Mouse (Mus musculus) liver, embryonic 11.5 days (tissue): ENCODE results near the gene Sipa1l1. TPM values are rescaled to one million over a fixed set of nuclear protein-coding genes. Genes with fewer than 3 reads are reported as not detected.
A peak's percentile ranks its signal among the peaks of the same experiment; 100 is the strongest.

ENCODE experiments used
- ATAC-seq: fragments of 200-750 bp; cut with Nextera tagmentation; replicated peaks from 2 replicates; pipeline ENCODE4 v1.8.0; 2017; ENCODE audit warnings: moderate number of reproducible peaks, mild to moderate bottlenecking, moderate TSS enrichment, moderate library complexity; ENCODE audit not compliant: low FRiP score
- DNase-seq: peaks from one replicate; pipeline ENCODE4 v3.0.0-alpha.2; 2017; ENCODE audit warnings: low spot score
- H3K27ac ChIP-seq: fragments of 300-500 bp; sonication (generic); 2 replicates; pipeline ENCODE4 v1.5.1; 2014; ENCODE audit warnings: mild to moderate bottlenecking, low read depth, low read length, control low read depth
- H3K27me3 ChIP-seq: fragments of 300-500 bp; sonication (generic); replicated peaks from 2 replicates; pipeline ENCODE4 v1.6.1; 2014; ENCODE audit warnings: low read length, mixed read lengths; ENCODE audit not compliant: control insufficient read depth, insufficient read depth
- H3K36me3 ChIP-seq: fragments of 300-500 bp; sonication (generic); 2 replicates; pipeline ENCODE4 v1.6.1; 2014; ENCODE audit warnings: mild to moderate bottlenecking, low read length, moderate library complexity, mixed read lengths; ENCODE audit not compliant: control insufficient read depth, insufficient read depth
- H3K4me1 ChIP-seq: fragments of 300-500 bp; sonication (generic); replicated peaks from 2 replicates; pipeline ENCODE4 v1.6.1; 2014; ENCODE audit warnings: low read length, mixed read lengths; ENCODE audit not compliant: control insufficient read depth, insufficient read depth
- H3K4me2 ChIP-seq: fragments of 300-500 bp; sonication (generic); 2 replicates; pipeline ENCODE4 v1.6.1; 2014; ENCODE audit warnings: mild to moderate bottlenecking, control low read depth, moderate library complexity
- H3K4me3 ChIP-seq: fragments of 300-500 bp; sonication (generic); 2 replicates; pipeline ENCODE4 v1.5.1; 2014; ENCODE audit warnings: low read depth, low read length, control low read depth
- H3K9ac ChIP-seq: fragments of 300-500 bp; sonication (generic); 2 replicates; pipeline ENCODE4 v1.6.1; 2014; ENCODE audit warnings: low read depth, low read length, control low read depth
- H3K9me3 ChIP-seq: fragments of 300-500 bp; sonication (generic); 2 replicates; pipeline ENCODE4 v1.6.1; 2016; ENCODE audit warnings: low read length, inconsistent platforms, mixed read lengths; ENCODE audit not compliant: control insufficient read depth
- WGBS: fragments of 180-500 bp; shearing (Covaris S2); extraction: QIAGEN DNeasy Blood & Tissue Kit; methylation state at CpG from one replicate; pipeline ENCODE4 v1.1.7; 2014; 5-methylcytosine and 5-hydroxymethylcytosine counted together
- polyA plus RNA-seq: library from polyadenylated mRNA; unstranded; fragments of >200 nt; fragmentation: Nextera tagmentation; extraction: Ambion mirVana; gene quantifications from 2 replicates; pipeline ENCODE4 v1.2.1, GENCODE M21; 2014

Sipa1l1 gene
- 21.0 and 21.1 TPM in 2 replicates for polyA plus RNA-seq

DNA sequence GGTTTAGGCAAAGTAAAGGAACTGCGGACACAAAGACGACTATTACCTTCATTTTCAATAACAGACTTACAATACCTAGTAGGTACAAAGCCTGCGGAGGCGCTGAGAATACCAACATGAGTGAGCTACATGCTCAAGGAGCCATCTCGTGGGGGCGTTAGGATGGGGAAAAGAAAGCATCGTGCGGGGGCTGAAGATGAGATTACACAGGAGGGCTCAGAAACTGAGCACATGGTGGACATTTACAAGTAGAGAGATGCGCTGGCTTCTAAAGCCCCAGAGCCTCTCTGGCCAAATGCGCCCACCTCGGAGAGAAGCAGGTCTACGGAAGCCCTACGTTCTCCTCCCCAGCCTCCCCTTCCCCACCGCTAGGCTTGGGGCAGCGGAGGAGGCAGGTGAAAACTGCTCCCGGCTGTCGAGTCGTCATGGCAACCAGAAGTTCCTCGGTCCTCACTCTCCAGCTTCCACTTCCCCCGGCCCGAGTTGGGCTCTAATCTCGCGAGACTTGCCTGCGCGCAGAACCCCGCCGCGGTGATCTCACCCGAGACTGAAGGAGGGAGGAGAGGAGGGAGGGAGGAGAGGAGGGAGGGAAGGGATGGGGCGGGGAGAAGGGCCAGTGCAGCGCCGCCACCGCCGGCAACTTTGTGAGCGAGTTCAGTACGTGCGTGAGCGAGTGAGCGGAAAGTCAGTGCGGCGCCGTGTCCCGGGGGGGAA lies at the start of gene Sipa1l1:
TSS of gene Sipa1l1 (plus strand) at position 501 of the 714 bp plus-strand sequence.
- Histone ChIP-seq H3K27me3 (no peaks in the 10 kb centered on the region), H3K4me3 (peak within 1 kb of the TSS; percentile 95), H3K36me3 (no peaks in the 10 kb centered on the region), H3K4me2 (peak within 1 kb of the TSS; percentile 94), H3K9me3 (no peaks in the 10 kb centered on the region), H3K27ac (peak within 1 kb of the TSS; percentile 90), H3K9ac (peak within 1 kb of the TSS; percentile 88), H3K4me1 (peaks cover 22% of the 10 kb centered on the region)
- DNase-seq (peak; percentile 92), ATAC-seq (peak; percentile 91)
- 2% methylated on average over 37 of the region's 43 CpGs for WGBS

- Histone ChIP-seq H3K27ac (no peak overlapping the region), H3K4me3 (no peak overlapping the region), H3K4me1 (no peaks in the 10 kb centered on the region), H3K36me3 (no peaks in the 10 kb centered on the region), H3K9me3 (no peaks in the 10 kb centered on the region), H3K27me3 (no peaks in the 10 kb centered on the region), H3K4me2 (no peak overlapping the region), H3K9ac (no peak overlapping the region)
- no peak for ATAC-seq
- no peak for DNase-seq
- 67% methylated on average over 10 of the region's 10 CpGs for WGBS
These were observed 47.2 kb upstream of the Sipa1l1 start for GRCm38 (mm10) chr12:82121947-82122346.

GRCm38 (mm10) chr12:82122450-82123249 lies 46.5 kb upstream of the Sipa1l1 start:
- peak overlapping the region; percentile 37; the same call in 1 of the 2 replicates for H3K4me2 ChIP-seq
- WGBS: 12% methylated on average over 22 of the region's 22 CpGs
- no peak overlapping the region for H3K4me3 ChIP-seq

DNA sequence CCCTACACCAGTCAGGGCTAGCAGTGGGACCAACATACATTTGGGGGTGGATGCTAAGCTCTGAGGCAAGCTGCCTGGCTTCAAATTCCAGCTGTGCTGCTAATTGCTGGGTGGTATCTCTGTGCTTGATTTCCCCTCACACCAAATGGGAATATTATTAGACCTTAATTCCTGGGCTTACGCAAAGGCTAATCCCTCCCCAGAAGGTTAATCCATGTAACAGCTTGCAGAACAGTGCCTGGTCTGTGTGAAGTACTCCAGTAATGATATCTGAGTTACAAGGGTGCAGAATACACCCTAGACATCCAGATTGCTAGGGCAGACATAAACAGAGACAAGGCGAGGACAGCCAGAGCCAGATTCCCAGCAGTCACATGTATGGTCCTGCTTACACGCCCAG lies 42.3 kb upstream of the Sipa1l1 start:
- Histone ChIP-seq H3K27ac (no peak overlapping the region), H3K9me3 (no peaks in the 10 kb centered on the region), H3K9ac (no peak overlapping the region), H3K36me3 (no peaks in the 10 kb centered on the region), H3K4me1 (no peaks in the 10 kb centered on the region), H3K4me3 (no peak overlapping the region), H3K4me2 (no peak overlapping the region), H3K27me3 (no peaks in the 10 kb centered on the region; the same call in 1 of the 2 replicates)
- ATAC-seq (no peak), DNase-seq (no peak)
- WGBS: 56% methylated on average over 3 of the region's 3 CpGs

More at GRCm38 (mm10) chr12:82122450-82123249, 46.5 kb upstream of the Sipa1l1 start:
- no peak overlapping the region for H3K27ac ChIP-seq
- no peaks in the 10 kb centered on the region for H3K9me3 ChIP-seq
- no peak for ATAC-seq
- no peak overlapping the region for H3K9ac ChIP-seq
- DNase-seq: no peak
- no peaks in the 10 kb centered on the region for H3K27me3 ChIP-seq
- H3K36me3 ChIP-seq: no peaks in the 10 kb centered on the region
- no peaks in the 10 kb centered on the region for H3K4me1 ChIP-seq

DNA sequence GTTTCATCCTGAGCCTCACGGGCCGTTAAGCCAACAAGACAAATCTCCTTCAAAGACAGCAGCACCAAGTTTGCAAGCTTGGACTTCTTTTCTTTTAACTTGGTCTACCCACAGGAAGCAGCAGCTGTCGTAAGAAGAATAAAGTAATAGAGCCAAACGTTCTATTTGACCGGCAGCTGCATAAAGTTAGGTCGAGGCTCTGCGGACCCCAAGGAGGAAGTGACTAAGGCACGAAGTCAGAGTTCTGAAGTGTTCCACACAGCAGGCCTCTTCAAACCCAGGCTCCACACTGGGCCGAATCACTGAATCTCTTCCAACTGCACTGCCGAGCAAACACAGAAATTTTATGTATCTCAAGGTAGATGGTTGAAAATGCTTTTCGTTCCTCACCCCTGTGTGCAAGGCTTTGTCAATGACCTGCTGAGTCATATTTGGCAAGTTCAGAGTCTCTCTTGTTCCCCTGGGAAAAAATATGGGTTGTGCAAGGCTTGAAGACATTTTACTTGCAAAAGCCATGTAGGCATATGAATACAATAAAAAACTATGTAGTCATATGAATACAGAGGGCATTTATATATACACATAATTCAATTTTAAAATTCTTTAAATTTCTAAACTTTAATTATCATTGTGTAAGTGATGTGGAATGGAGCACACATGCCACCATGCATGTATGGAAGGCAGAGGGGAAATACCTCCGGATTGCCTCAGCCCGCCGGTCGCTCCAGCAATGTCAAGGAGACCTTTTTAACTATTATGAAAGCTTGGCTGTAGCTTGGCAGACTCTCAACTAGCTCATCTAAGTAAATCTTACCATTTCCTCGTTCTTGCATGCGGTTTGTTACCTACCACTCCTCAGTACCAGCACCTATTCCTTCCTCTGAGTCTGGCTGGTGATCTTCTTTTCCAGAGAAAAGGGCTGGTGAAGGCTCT lies 29.6 kb upstream of the Sipa1l1 start:
- Histone ChIP-seq H3K4me3 (no peak overlapping the region), H3K9ac (no peak overlapping the region), H3K27me3 (no peaks in the 10 kb centered on the region), H3K4me1 (no peaks in the 10 kb centered on the region), H3K4me2 (no peak overlapping the region), H3K27ac (no peak overlapping the region), H3K36me3 (no peaks in the 10 kb centered on the region), H3K9me3 (no peaks in the 10 kb centered on the region)
- WGBS: 80% methylated on average over 17 of the region's 17 CpGs
- no peak for DNase-seq
- no peak for ATAC-seq

DNA sequence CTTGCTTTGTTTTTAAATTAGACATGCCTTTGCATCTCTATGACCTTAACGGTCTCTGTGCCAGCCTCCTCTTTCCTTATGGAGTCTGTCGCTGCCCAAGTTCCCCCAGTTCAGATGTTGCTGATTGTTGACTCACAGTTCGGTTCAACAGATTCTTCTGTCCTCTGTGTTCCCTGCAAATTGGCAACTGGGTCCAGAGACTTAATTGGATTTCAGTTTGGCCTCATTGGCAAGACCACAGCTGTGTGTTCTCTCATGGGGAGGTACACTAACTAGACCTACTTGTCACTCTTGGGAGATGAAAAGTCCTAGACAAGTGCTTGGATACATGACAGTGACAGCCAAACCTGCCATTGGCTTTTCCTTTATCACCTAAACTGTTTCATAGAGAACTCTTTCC lies 25.7 kb upstream of the Sipa1l1 start:
- Histone ChIP-seq H3K36me3 (no peaks in the 10 kb centered on the region), H3K9me3 (no peaks in the 10 kb centered on the region), H3K27ac (no peak overlapping the region), H3K4me2 (no peak overlapping the region), H3K9ac (no peak overlapping the region), H3K27me3 (no peaks in the 10 kb centered on the region), H3K4me3 (no peak overlapping the region), H3K4me1 (no peaks in the 10 kb centered on the region)
- DNase-seq (no peak), ATAC-seq (no peak)
- WGBS: 87% methylated on average over 3 of the region's 3 CpGs

- H3K9ac ChIP-seq: no peak overlapping the region
- no peak for ATAC-seq
- no peak overlapping the region for H3K27ac ChIP-seq
- no peak for DNase-seq
- no peaks in the 10 kb centered on the region for H3K36me3 ChIP-seq
- no peaks in the 10 kb centered on the region for H3K9me3 ChIP-seq
- H3K27me3 ChIP-seq: no peaks in the 10 kb centered on the region
- no peak overlapping the region for H3K4me2 ChIP-seq
- no peak overlapping the region for H3K4me3 ChIP-seq
- H3K4me1 ChIP-seq: no peaks in the 10 kb centered on the region
These were observed 23.9 kb upstream of the Sipa1l1 start for GRCm38 (mm10) chr12:82145173-82145572.

DNA sequence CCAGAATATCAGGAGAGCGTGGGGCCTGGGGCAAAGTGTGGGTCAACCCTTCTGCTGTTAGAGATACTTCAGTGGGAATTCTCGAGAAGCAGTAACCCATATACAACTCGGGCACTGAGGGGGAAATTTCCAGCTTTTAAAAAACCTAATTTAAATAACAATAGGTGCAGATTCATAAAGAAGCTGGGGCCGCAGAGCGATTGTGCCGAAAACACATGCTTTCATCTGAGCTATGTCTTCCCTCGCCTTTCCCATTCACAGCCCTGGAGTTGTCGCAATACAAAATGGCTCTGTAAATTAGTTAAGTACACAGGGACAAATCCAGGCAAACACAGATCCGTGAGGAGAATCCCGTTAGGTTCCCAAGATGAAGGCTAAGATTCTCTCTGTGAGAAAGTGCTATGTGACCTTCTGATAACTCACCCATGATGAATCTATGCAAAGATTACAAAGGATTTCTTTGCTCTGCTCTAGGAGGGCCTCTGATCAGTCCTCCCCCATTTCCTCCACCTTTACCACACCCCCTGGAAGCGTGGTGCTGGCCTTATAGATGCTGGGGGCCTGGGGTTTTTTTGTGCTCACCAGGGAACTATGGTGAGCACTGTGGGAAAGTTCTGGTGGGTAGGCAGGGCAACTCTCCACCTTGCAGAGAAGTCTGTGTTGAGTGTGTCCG lies 22.0 kb upstream of the Sipa1l1 start:
- WGBS: 79% methylated on average over 12 of the region's 12 CpGs
- H3K27ac ChIP-seq: no peak overlapping the region
- no peak overlapping the region for H3K9ac ChIP-seq
- ATAC-seq: no peak
- H3K4me3 ChIP-seq: no peak overlapping the region
- no peak overlapping the region for H3K4me2 ChIP-seq
- no peaks in the 10 kb centered on the region for H3K36me3 ChIP-seq
- H3K9me3 ChIP-seq: no peaks in the 10 kb centered on the region
- no peaks in the 10 kb centered on the region for H3K4me1 ChIP-seq
- no peaks in the 10 kb centered on the region for H3K27me3 ChIP-seq
- DNase-seq: no peak
